Mouse (Mus musculus) right cerebral cortex, postnatal 10 days (tissue): ENCODE data around the gene Pou2f3.

Source experiments
- DNase-seq, 2 experiments: peaks; one replicate each; pipeline ENCODE4 v3.0.0; 2021; ENCODE audit warnings: low spot score in 2 of 2

Gene Pou2f3

DNA sequence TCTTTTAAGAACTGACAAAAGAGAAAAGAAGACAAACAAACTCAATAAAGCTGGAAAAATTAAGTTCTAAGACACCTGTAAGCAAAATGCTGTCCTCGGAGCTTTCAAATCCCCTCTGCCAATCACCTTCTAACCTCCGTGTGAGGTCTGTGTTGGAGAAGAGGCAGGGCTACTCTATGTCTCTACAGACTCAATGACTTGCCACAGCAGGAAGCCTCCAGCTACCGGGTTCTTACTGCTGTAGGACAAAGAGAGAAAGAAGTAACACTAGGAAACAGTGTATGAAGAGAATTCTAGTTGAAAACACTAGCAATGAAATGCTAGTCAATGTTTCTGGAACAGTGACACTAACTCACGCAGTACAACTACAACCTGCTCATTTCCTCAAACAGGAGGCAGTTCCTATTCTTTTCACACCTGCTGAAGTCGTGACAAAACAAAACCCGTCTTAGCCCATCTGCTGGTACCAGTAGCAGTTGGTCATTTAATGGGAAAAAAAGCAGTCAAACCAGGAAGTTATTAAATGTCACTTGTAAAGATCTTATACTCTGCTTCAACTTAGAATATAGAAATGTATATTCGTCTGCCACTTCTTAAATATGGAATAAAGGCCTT is 126.6 kb downstream of the Pou2f3 start:
- no peak for DNase-seq

GRCm38 (mm10) chr9:43078711-43079110 is 131.5 kb downstream of the Pou2f3 start:
- DNase-seq = no peak

- DNase-seq = no peak
These were observed 134.0 kb downstream of the Pou2f3 start for GRCm38 (mm10) chr9:43076163-43076562.

- DNase-seq = no peak
These were observed 135.6 kb downstream of the Pou2f3 start for GRCm38 (mm10) chr9:43074611-43075010.
